Mouse (Mus musculus) neural tube, embryonic 13.5 days (tissue): ENCODE results near the gene Smim5. TPM values are rescaled to one million over a fixed set of nuclear protein-coding genes. Genes with fewer than 3 reads are reported as not detected.
A peak's percentile ranks its signal among the peaks of the same experiment; 100 is the strongest.

Source experiments
- ATAC-seq: fragments of 200-750 bp; cut with Nextera tagmentation; 2 replicates; pipeline ENCODE4 v1.8.0; 2017; ENCODE audit warnings: low read depth, mild to moderate bottlenecking, moderate TSS enrichment, moderate library complexity
- H3K27ac ChIP-seq: fragments of 300-500 bp; sonication (generic); replicated peaks from 2 replicates; pipeline ENCODE4 v1.5.1; 2015; ENCODE audit warnings: moderate library complexity, mild to moderate bottlenecking, inconsistent platforms
- H3K27me3 ChIP-seq: fragments of 300-500 bp; sonication (generic); 2 replicates; pipeline ENCODE4 v1.6.1; 2015; ENCODE audit warnings: mild to moderate bottlenecking, inconsistent platforms
- H3K36me3 ChIP-seq: fragments of 300-500 bp; sonication (generic); 2 replicates; pipeline ENCODE4 v1.6.1; 2015; ENCODE audit warnings: mild to moderate bottlenecking, inconsistent platforms
- H3K4me1 ChIP-seq: fragments of 300-500 bp; sonication (generic); replicated peaks from 2 replicates; pipeline ENCODE4 v1.6.1; 2015; ENCODE audit warnings: inconsistent platforms
- H3K4me2 ChIP-seq: fragments of 300-500 bp; sonication (generic); 2 replicates; pipeline ENCODE4 v1.6.1; 2015; ENCODE audit warnings: inconsistent platforms, mild to moderate bottlenecking, moderate library complexity
- H3K4me3 ChIP-seq: fragments of 300-500 bp; sonication (generic); 2 replicates; pipeline ENCODE4 v1.5.1; 2015; ENCODE audit warnings: mild to moderate bottlenecking, inconsistent platforms
- H3K9ac ChIP-seq: fragments of 300-500 bp; sonication (generic); 2 replicates; pipeline ENCODE4 v1.6.1; 2015; ENCODE audit warnings: moderate library complexity, mild to moderate bottlenecking, inconsistent platforms
- H3K9me3 ChIP-seq: fragments of 300-500 bp; sonication (generic); 2 replicates; pipeline ENCODE4 v1.6.1; 2016; ENCODE audit warnings: inconsistent platforms
- WGBS: fragments of 180-500 bp; shearing (Covaris S2); methylation state at CpG from one replicate; pipeline ENCODE4 v1.1.7; 2015; 5-methylcytosine and 5-hydroxymethylcytosine counted together
- polyA plus RNA-seq: library from polyadenylated mRNA; unstranded; fragments of >200 nt; fragmentation: Nextera tagmentation; extraction: Ambion mirVana; gene quantifications from 2 replicates; pipeline ENCODE4 v1.2.1, GENCODE M21; 2015

Gene Smim5
- polyA plus RNA-seq, 1 experiment from 2014 or later = 0.85 TPM

DNA sequence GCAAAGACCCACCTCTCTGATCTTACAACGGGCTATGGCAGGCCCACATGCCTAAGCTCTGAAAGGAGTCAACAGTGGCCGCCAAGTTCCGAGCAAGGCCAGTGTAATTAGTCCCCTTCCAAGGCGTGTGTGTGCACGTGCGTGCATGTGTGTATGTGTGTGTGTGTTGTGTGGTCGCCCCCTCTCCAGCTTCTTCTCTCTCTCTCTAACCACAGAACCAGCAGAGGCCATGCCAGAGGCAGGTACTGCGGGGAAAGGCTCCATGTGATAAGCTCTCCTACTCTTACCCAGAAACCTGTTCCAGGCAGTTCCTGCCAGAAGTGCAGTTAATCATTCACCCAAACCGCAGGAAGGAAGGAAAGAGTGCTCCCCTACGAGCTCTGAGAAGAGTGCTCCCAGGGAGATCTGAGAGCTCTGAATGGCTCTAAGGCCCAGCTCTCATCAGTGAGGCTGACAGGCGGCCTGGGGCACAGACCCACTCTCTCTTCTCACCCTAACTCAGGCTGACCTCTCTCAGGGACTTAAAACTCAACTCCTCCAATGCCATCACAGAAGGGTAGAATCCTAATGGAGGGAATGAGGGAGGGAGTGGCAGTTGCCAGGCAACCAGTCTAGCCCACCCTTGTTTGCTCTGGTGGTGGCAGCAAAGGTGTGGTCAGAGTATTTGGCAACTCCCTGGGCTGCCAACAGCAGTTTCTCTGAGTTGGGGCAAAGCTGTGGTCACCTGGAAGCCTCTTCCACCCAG lies 12.0 kb downstream of the Smim5 start, which contains the start of gene Smim6:
Gene Smim6 (plus strand): TSS at position 386 of the 745 bp plus-strand sequence.
- WGBS = 79% methylated on average over 11 of the region's 11 CpGs
- H3K27me3 ChIP-seq = no peaks in the 10 kb centered on the region
- H3K27ac ChIP-seq = no peak within 1 kb of the TSS
- ATAC-seq = no peak
- no peaks in the 10 kb centered on the region for H3K9me3 ChIP-seq
- no peak within 1 kb of the TSS for H3K4me2 ChIP-seq
- no peak within 1 kb of the TSS for H3K9ac ChIP-seq
- H3K4me1 ChIP-seq = no peaks in the 10 kb centered on the region
- H3K4me3 ChIP-seq = no peak within 1 kb of the TSS
- peaks cover 66% of the 10 kb centered on the region for H3K36me3 ChIP-seq

DNA sequence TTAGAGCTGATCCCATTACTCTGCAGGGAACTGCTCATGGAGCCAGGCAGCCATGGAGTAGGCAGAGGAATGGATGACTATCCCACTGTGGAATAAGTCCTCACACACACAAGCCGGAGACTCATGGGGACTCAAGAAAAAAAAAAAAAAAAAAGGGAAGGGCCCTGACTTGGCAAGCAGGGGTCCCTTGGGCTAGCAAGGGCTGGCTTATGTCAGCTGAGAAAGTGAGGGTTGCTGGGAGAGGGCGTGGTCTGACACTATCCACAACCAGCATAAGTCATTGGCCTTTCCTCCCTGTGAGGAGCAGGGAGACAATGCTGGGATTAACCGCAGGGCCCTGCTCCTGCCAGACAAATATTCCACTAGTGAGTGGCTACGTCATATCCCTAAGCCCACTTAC lies 16.8 kb downstream of the Smim5 start:
- Histone ChIP-seq H3K9ac (no peak overlapping the region), H3K4me1 (no peaks in the 10 kb centered on the region), H3K27me3 (no peaks in the 10 kb centered on the region), H3K4me2 (no peak overlapping the region), H3K36me3 (peaks cover 50% of the 10 kb centered on the region), H3K9me3 (no peaks in the 10 kb centered on the region), H3K27ac (no peak overlapping the region), H3K4me3 (no peak overlapping the region)
- WGBS = 96% methylated on average over 4 of the region's 4 CpGs
- ATAC-seq = no peak

DNA sequence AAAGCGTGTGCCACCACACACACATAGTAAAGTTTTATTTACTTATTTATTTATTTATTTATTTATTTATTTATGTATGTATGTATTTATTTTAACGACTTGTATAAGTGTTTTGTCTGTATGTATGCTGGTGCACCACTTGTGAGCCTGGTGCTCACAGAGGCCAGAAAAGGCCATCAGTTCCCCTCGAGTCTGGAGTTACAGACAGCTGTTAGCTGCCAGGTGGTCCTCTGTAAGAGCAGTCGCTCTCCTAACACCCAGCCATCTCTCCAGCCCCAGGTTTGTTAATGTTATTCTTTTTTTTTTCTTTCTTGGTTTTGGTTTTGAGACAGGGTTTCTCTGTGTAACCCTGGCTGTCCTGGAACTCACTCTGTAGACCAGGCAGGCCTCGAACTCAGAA lies 18.9 kb downstream of the Smim5 start:
- peaks cover 51% of the 10 kb centered on the region for H3K36me3 ChIP-seq
- WGBS = 90% methylated on average over 5 of the region's 5 CpGs

DNA sequence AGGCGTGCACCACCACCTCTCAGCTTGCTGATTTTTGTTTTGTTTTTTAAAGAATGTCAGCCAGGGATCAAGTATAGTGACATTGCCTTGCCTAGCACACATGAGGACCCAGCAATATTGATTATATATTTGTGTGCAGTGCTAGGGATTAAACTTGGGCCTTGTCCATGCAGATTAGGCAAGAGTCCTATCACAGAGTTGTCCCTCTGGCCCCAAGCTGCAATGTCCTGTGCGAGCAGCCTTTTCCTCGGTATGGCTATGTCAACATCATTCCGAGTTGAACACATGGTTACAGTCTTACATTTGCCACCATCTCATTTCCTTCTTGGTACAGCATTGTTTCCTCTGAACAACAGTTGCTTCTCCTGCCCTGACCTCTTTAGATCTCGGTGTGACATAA lies 19.3 kb downstream of the Smim5 start:
- H3K4me2 ChIP-seq = no peak overlapping the region
- H3K4me1 ChIP-seq = no peaks in the 10 kb centered on the region
- H3K36me3 ChIP-seq = peaks cover 51% of the 10 kb centered on the region
- H3K27me3 ChIP-seq = no peaks in the 10 kb centered on the region
- 91% methylated on average over 5 of the region's 5 CpGs for WGBS
- no peak overlapping the region for H3K9ac ChIP-seq
- no peak for ATAC-seq
- H3K27ac ChIP-seq = no peak overlapping the region
- no peaks in the 10 kb centered on the region for H3K9me3 ChIP-seq
- no peak overlapping the region for H3K4me3 ChIP-seq

More for the DNA sequence above, 18.9 kb downstream of the Smim5 start:
- ATAC-seq = no peak
- Histone ChIP-seq H3K4me1 (no peaks in the 10 kb centered on the region), H3K4me2 (no peak overlapping the region), H3K9ac (no peak overlapping the region), H3K9me3 (no peaks in the 10 kb centered on the region), H3K4me3 (no peak overlapping the region), H3K27me3 (no peaks in the 10 kb centered on the region), H3K27ac (no peak overlapping the region)

DNA sequence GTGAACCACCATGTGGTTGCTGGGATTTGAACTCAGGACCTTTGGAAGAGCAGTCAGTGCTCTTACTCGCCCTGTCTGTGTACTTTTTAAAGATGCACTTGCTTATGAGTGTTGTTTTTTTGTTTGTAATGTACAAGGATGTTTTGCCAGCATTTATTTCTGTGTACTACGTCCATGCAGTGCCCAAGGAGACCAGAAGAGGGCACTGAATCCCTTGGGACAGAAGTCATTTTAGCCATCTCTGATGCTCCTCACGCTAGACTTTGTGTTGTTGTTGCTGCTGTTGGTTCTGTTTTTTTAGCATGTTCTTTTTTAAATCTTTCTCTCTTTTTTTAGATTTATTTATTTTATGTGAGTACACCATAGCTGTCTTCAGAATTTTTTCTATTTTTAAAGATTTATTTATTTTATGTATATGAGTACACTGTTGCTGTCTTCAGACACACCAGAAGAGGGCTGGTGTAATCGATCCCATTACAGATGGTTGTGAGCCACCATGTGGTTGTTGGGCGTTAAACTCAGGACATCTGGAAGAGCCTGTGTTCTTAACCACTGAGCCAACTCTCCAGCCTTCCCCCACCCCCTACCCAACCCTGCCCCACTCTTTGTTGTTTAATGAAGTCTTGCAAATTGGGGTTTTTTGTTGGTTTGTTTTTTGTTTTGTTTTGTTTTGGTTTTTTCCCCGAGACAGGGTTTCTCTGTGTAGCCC lies 20.5 kb downstream of the Smim5 start:
- peaks cover 51% of the 10 kb centered on the region for H3K36me3 ChIP-seq
- H3K4me2 ChIP-seq = no peak overlapping the region
- no peak overlapping the region for H3K27ac ChIP-seq
- H3K27me3 ChIP-seq = no peaks in the 10 kb centered on the region
- 47% methylated on average over 6 of the region's 6 CpGs for WGBS
- no peaks in the 10 kb centered on the region for H3K9me3 ChIP-seq
- ATAC-seq = no peak
- H3K4me1 ChIP-seq = no peaks in the 10 kb centered on the region
- H3K4me3 ChIP-seq = no peak overlapping the region
- H3K9ac ChIP-seq = no peak overlapping the region

DNA sequence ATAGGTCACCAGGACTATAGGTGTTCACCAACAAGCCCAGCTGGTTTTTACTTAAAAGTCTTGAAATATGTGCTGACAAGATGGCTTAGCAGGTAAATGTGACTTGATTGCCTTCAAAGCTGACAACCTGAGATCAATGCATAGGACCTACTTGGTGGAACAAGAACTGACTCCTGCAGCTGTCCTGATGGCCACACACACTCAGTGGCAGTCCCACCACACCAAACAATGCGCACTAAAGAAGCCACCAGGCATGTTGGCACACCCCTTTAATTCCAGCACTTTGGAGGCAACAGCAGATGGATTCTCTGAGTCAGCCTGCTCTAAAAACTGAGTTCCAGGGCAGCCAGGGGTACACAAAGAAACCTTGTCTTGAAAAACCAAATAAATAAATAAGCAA lies 22.2 kb downstream of the Smim5 start:
- H3K36me3 ChIP-seq = peaks cover 40% of the 10 kb centered on the region
- 97% methylated on average over 1 of the region's 1 CpGs for WGBS
- ATAC-seq = no peak
- H3K27ac ChIP-seq = no peak overlapping the region
- no peaks in the 10 kb centered on the region for H3K9me3 ChIP-seq
- H3K4me3 ChIP-seq = no peak overlapping the region
- H3K4me1 ChIP-seq = no peaks in the 10 kb centered on the region
- no peak overlapping the region for H3K4me2 ChIP-seq
- no peak overlapping the region for H3K9ac ChIP-seq
- H3K27me3 ChIP-seq = no peaks in the 10 kb centered on the region

DNA sequence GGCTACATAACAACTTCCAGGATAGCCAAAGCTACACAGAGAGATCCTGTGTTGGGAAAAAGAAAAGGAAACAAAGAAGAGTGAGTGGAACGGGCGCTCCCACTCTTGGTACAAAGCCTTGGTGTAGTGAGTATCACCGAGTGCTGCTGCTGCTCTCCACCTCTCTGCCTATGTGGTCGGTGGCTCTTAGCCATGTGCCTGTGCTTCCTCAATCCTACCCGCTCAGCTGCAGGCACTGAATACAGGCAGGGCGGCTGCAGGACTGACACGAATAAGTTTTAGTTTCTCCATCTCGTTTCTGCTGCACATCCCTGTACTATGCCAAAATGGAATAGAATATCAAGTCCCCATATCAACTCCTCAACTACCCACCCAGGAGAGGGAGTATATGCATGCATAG lies 29.3 kb downstream of the Smim5 start:
- Histone ChIP-seq H3K9me3 (no peaks in the 10 kb centered on the region), H3K4me3 (no peak overlapping the region), H3K36me3 (peaks cover 46% of the 10 kb centered on the region), H3K9ac (no peak overlapping the region), H3K4me1 (peaks cover 15% of the 10 kb centered on the region), H3K4me2 (no peak overlapping the region), H3K27ac (no peak overlapping the region), H3K27me3 (no peaks in the 10 kb centered on the region)
- 89% methylated on average over 8 of the region's 8 CpGs for WGBS
- no peak for ATAC-seq

DNA sequence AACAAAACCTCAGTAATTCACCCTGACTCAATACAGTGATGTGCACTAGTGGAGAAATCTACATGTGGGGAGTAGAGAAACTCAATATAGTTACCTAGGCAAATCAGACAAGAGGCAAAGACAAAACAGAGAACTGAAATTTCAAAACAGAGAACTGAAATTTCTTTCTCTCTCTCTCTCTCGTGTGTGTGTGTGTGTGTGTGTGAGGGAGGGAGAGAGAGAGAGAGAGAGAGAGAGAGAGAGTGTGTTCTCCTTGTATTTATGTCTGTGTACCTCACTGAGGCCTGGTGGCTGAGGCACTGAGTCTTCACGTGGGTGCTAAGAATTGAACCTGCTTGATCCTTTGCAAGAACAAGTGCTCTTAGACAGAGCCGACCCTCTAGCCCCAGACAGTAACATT lies 30.1 kb downstream of the Smim5 start:
- Histone ChIP-seq H3K4me2 (no peak overlapping the region), H3K4me1 (peaks cover 23% of the 10 kb centered on the region), H3K36me3 (peaks cover 39% of the 10 kb centered on the region), H3K9ac (no peak overlapping the region), H3K9me3 (no peaks in the 10 kb centered on the region), H3K4me3 (no peak overlapping the region), H3K27me3 (no peaks in the 10 kb centered on the region), H3K27ac (no peak overlapping the region)
- ATAC-seq = no peak
- WGBS = 80% methylated on average over 3 of the region's 3 CpGs

DNA sequence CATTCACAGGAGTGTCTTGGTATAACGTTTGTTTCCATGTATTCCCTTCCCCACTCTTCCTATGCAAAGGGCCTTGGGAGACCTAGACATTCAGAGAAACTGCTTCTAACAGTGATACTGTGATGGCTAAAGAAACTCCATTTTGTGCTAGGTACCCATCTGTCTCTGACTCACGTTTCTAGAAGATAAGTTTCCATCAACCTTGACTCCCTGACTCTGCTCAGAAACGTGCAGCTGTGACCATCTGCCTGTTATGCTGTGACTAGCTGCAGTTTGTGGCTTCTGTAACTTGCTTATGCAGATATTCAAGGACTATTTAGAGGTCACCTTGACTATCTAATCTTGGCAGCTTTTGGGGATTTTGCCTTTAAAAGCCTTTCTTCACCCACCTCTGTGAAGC lies 31.5 kb downstream of the Smim5 start:
- Histone ChIP-seq H3K4me3 (no peak overlapping the region), H3K9ac (no peak overlapping the region), H3K27ac (no peak overlapping the region), H3K27me3 (no peaks in the 10 kb centered on the region), H3K9me3 (no peaks in the 10 kb centered on the region), H3K4me1 (peaks cover 37% of the 10 kb centered on the region), H3K4me2 (no peak overlapping the region), H3K36me3 (peaks cover 42% of the 10 kb centered on the region)
- 67% methylated on average over 3 of the region's 3 CpGs for WGBS
- ATAC-seq = no peak

DNA sequence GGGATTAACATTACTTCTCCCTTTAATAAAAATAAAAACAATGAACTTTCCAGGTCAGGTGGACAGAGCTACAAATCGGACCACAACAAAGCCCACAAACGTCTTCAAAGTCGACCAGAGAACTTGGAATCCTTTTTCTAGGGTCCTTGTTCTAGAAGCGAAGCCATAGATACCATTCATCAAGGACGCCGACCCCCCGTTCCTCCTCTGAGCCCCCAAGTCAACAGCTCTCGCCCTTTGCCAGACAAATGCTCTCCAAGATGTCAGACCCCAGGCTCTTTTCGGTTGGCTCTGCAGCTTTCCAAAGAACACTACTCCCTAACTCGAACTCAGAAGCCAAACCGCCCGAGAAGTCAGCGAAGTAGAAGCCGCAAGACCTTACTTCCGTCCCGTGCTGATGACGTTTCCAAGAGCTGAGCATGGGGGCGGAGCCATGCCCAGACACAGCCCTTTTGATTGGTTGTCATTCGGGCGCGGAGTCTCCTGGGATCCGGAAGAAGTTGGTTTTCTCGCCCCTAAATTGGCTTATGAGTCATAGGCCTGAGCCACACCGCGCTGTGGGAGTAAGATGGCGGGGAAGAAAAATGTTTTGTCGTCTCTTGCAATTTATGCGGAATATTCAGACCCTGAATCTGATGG lies 33.5 kb downstream of the Smim5 start, which contains the start of the genes Sap30bp and Recql5:
Gene Sap30bp (plus strand): TSS at position 175 of the 639 bp plus-strand sequence.
Gene Recql5 (minus strand): TSS at position 370 of the 639 bp plus-strand sequence.
- peak; percentile 99 for ATAC-seq
- Histone ChIP-seq H3K36me3 (peaks cover 47% of the 10 kb centered on the region), H3K27me3 (no peaks in the 10 kb centered on the region), H3K9me3 (no peaks in the 10 kb centered on the region), H3K9ac (peak within 1 kb of the TSS; percentile 86), H3K4me1 (peaks cover 39% of the 10 kb centered on the region), H3K4me3 (peak within 1 kb of the TSS; percentile 93), H3K4me2 (peak within 1 kb of the TSS; percentile 98), H3K27ac (peak within 1 kb of the TSS; percentile 76)
- WGBS = under 1% methylated on average over 28 of the region's 28 CpGs

DNA sequence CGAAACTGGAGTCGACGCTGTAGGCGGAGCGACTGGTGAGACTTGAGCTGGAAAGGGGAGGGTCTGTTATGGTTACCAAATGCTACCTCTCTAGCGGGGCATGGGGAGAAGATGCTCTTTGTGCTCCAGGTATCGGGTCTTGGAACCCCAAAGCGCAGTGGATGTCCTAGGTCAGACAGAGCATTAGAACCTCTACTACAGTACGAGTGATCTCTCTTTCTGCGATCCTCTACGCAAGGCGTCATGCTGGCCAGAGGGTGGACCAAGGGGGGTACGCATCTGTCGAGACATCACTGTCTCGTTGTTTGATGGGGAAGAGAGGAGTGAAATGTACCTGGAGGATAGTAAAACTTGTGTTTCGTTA lies 34.0 kb downstream of the Smim5 start:
- peak overlapping the region; percentile 76 for H3K27ac ChIP-seq
- H3K4me1 ChIP-seq = peaks cover 39% of the 10 kb centered on the region
- H3K9ac ChIP-seq = peak overlapping the region; percentile 86
- peak overlapping the region; percentile 93 for H3K4me3 ChIP-seq
- peaks cover 46% of the 10 kb centered on the region for H3K36me3 ChIP-seq
- ATAC-seq = peak; percentile 60
- under 1% methylated on average over 16 of the region's 16 CpGs for WGBS
- no peaks in the 10 kb centered on the region for H3K9me3 ChIP-seq
- no peaks in the 10 kb centered on the region for H3K27me3 ChIP-seq
- H3K4me2 ChIP-seq = peak overlapping the region; percentile 94

DNA sequence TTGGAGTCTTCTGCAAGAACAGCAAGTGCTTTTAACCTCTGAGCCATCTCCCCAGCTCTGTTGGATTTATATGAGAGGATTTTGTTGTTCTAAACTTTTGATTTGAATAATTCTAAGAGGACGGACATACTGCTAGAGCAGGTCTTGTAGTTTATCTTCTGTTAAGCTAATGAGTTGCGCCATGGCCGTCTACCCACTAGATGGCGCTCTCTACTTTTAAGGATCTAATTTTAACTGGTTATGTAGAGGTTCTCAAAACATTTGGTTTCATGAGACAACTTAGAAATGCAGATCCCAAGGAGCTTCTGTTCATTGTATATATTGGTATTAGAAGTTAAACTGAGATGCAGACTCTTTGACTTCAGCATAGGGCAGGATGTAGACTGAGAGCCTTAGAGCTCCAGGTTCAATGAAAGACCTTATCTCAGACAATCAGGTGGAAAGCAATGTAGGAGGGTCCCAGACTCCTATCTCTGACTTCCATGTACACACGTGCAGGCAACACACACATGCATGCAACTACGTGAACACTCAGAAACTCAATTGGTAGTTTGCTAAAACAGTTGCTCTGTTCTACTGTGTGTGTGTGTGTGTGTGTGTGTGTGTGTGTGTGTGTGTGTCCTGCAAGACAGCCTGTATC lies 40.0 kb downstream of the Smim5 start:
- Histone ChIP-seq H3K9me3 (no peaks in the 10 kb centered on the region), H3K9ac (no peak overlapping the region), H3K27ac (no peak overlapping the region), H3K36me3 (peaks cover 88% of the 10 kb centered on the region), H3K4me1 (peaks cover 16% of the 10 kb centered on the region), H3K4me2 (no peak overlapping the region), H3K27me3 (no peaks in the 10 kb centered on the region), H3K4me3 (no peak overlapping the region)
- no peak for ATAC-seq
- WGBS = 43% methylated on average over 6 of the region's 6 CpGs
